Mouse (Mus musculus) midbrain, embryonic 13.5 days (tissue): ENCODE results near the gene Ghrl. TPM values are rescaled to one million over a fixed set of nuclear protein-coding genes. Genes with fewer than 3 reads are reported as not detected.
"Not testable (repeated sequence)": the region's sequence is repeated elsewhere in the genome, so short reads cannot be mapped to it uniquely, and the experiment has no call there.

Experiments
- ATAC-seq: fragments of 200-750 bp; cut with Nextera tagmentation; 2 replicates; pipeline ENCODE4 v1.8.0; 2017; ENCODE audit warnings: mild to moderate bottlenecking, moderate TSS enrichment, moderate library complexity
- H3K27ac ChIP-seq: fragments of 300-500 bp; sonication (generic); 2 replicates; pipeline ENCODE4 v1.5.1; 2015; ENCODE audit warnings: inconsistent platforms, mild to moderate bottlenecking, moderate library complexity
- H3K27me3 ChIP-seq: fragments of 300-500 bp; sonication (generic); 2 replicates; pipeline ENCODE4 v1.6.1; 2015; ENCODE audit warnings: mild to moderate bottlenecking, inconsistent platforms
- H3K36me3 ChIP-seq: fragments of 300-500 bp; sonication (generic); 2 replicates; pipeline ENCODE4 v1.6.1; 2015; ENCODE audit warnings: mild to moderate bottlenecking, inconsistent platforms
- H3K4me1 ChIP-seq: fragments of 300-500 bp; sonication (generic); replicated peaks from 2 replicates; pipeline ENCODE4 v1.6.1; 2015; ENCODE audit warnings: inconsistent platforms
- H3K4me2 ChIP-seq: fragments of 300-500 bp; sonication (generic); replicated peaks from 2 replicates; pipeline ENCODE4 v1.6.1; 2015; ENCODE audit warnings: moderate library complexity, mild to moderate bottlenecking, inconsistent platforms
- H3K4me3 ChIP-seq: fragments of 300-500 bp; sonication (generic); replicated peaks from 2 replicates; pipeline ENCODE4 v1.5.1; 2015; ENCODE audit warnings: mild to moderate bottlenecking, inconsistent platforms
- H3K9ac ChIP-seq: fragments of 300-500 bp; sonication (generic); replicated peaks from 2 replicates; pipeline ENCODE4 v1.6.1; 2015; ENCODE audit warnings: mild to moderate bottlenecking, inconsistent platforms
- H3K9me3 ChIP-seq: fragments of 300-500 bp; sonication (generic); 2 replicates; pipeline ENCODE4 v1.6.1; 2016; ENCODE audit warnings: mild to moderate bottlenecking, inconsistent platforms
- WGBS: fragments of 180-500 bp; shearing (Covaris S2); methylation state at CpG from one replicate; pipeline ENCODE4 v1.1.7; 2015; 5-methylcytosine and 5-hydroxymethylcytosine counted together
- polyA plus RNA-seq: library from polyadenylated mRNA; unstranded; fragments of >200 nt; fragmentation: Nextera tagmentation; extraction: Ambion mirVana; gene quantifications from 2 replicates; pipeline ENCODE4 v1.2.1, GENCODE M21; 2015

Ghrl gene
- polyA plus RNA-seq, 1 experiment from 2014 or later: 0.70 TPM

GRCm38 (mm10) chr6:113737318-113738046, 17.8 kb upstream of the Ghrl start:
- no peak overlapping the region for H3K4me3 ChIP-seq
- ATAC-seq: no peak
- no peaks in the 10 kb centered on the region for H3K27me3 ChIP-seq
- no peaks in the 10 kb centered on the region for H3K9me3 ChIP-seq
- WGBS: 93% methylated on average over 9 of the region's 9 CpGs
- H3K4me1 ChIP-seq: peaks cover 11% of the 10 kb centered on the region
- no peak overlapping the region for H3K27ac ChIP-seq
- H3K36me3 ChIP-seq: peaks cover 47% of the 10 kb centered on the region
- H3K4me2 ChIP-seq: no peak overlapping the region
- no peak overlapping the region for H3K9ac ChIP-seq

- Histone ChIP-seq H3K27me3 (no peaks in the 10 kb centered on the region), H3K4me2 (no peak overlapping the region), H3K9ac (no peak overlapping the region), H3K4me3 (no peak overlapping the region), H3K27ac (no peak overlapping the region), H3K36me3 (peaks cover 96% of the 10 kb centered on the region), H3K9me3 (no peaks in the 10 kb centered on the region), H3K4me1 (no peaks in the 10 kb centered on the region)
- no peak for ATAC-seq
- WGBS: 92% methylated on average over 3 of the region's 3 CpGs
These were observed 11.6 kb upstream of the Ghrl start for GRCm38 (mm10) chr6:113731296-113731695.

GRCm38 (mm10) chr6:113728181-113728580, 8.5 kb upstream of the Ghrl start:
- Histone ChIP-seq H3K4me2 (no peak overlapping the region), H3K9me3 (no peaks in the 10 kb centered on the region), H3K4me3 (no peak overlapping the region), H3K36me3 (peaks cover 87% of the 10 kb centered on the region), H3K9ac (no peak overlapping the region), H3K27me3 (no peaks in the 10 kb centered on the region), H3K27ac (no peak overlapping the region), H3K4me1 (no peaks in the 10 kb centered on the region)
- ATAC-seq: no peak
- 88% methylated on average over 7 of the region's 7 CpGs for WGBS

- Histone ChIP-seq H3K27me3 (no peaks in the 10 kb centered on the region), H3K9ac (no peak overlapping the region), H3K4me1 (no peaks in the 10 kb centered on the region), H3K4me2 (no peak overlapping the region), H3K9me3 (no peaks in the 10 kb centered on the region), H3K4me3 (no peak overlapping the region), H3K27ac (no peak overlapping the region), H3K36me3 (peaks cover 83% of the 10 kb centered on the region)
- 96% methylated on average over 4 of the region's 4 CpGs for WGBS
- no peak for ATAC-seq
These were observed 1.4 kb upstream of the Ghrl start for GRCm38 (mm10) chr6:113721061-113721460.

GRCm38 (mm10) chr6:113717541-113717940, 2.1 kb downstream of the Ghrl start:
- H3K27me3 ChIP-seq: no peaks in the 10 kb centered on the region
- no peaks in the 10 kb centered on the region for H3K4me1 ChIP-seq
- no peak overlapping the region for H3K9ac ChIP-seq
- no peaks in the 10 kb centered on the region for H3K9me3 ChIP-seq
- H3K4me3 ChIP-seq: no peak overlapping the region
- H3K36me3 ChIP-seq: peaks cover 90% of the 10 kb centered on the region
- H3K27ac ChIP-seq: no peak overlapping the region
- ATAC-seq: no peak
- H3K4me2 ChIP-seq: no peak overlapping the region
- WGBS: 89% methylated on average over 3 of the region's 3 CpGs

GRCm38 (mm10) chr6:113714797-113715196, 4.9 kb downstream of the Ghrl start:
- no peaks in the 10 kb centered on the region for H3K4me1 ChIP-seq
- no peaks in the 10 kb centered on the region for H3K27me3 ChIP-seq
- H3K9me3 ChIP-seq: no peaks in the 10 kb centered on the region
- no peak overlapping the region for H3K4me3 ChIP-seq
- H3K36me3 ChIP-seq: peaks cover 94% of the 10 kb centered on the region
- no peak for ATAC-seq
- H3K27ac ChIP-seq: no peak overlapping the region
- WGBS: 81% methylated on average over 1 of the region's 1 CpGs
- no peak overlapping the region for H3K4me2 ChIP-seq
- H3K9ac ChIP-seq: no peak overlapping the region

GRCm38 (mm10) chr6:113714276-113714675, 5.4 kb downstream of the Ghrl start:
- whole genome bisulfite sequencing: 97% methylated on average over 2 of the region's 2 CpGs
- Histone ChIP-seq H3K4me2 (no peak overlapping the region), H3K4me3 (no peak overlapping the region), H3K36me3 (peaks cover 94% of the 10 kb centered on the region), H3K27ac (no peak overlapping the region), H3K27me3 (no peaks in the 10 kb centered on the region), H3K9ac (no peak overlapping the region), H3K4me1 (no peaks in the 10 kb centered on the region), H3K9me3 (no peaks in the 10 kb centered on the region)
- no peak for ATAC-seq

- peaks cover 94% of the 10 kb centered on the region for H3K36me3 ChIP-seq
- not testable (repeated sequence) for H3K9ac ChIP-seq
- WGBS: 95% methylated on average over 5 of the region's 5 CpGs
These were observed 6.3 kb downstream of the Ghrl start for GRCm38 (mm10) chr6:113713389-113713788.

GRCm38 (mm10) chr6:113712718-113713117, 7.0 kb downstream of the Ghrl start:
- Histone ChIP-seq H3K9me3 (no peaks in the 10 kb centered on the region), H3K4me3 (no peak overlapping the region), H3K36me3 (peaks cover 96% of the 10 kb centered on the region), H3K4me1 (no peaks in the 10 kb centered on the region), H3K27me3 (no peaks in the 10 kb centered on the region), H3K27ac (no peak overlapping the region), H3K9ac (no peak overlapping the region), H3K4me2 (no peak overlapping the region)
- no peak for ATAC-seq
- 95% methylated on average over 3 of the region's 3 CpGs for WGBS

More at GRCm38 (mm10) chr6:113713389-113713788, 6.3 kb downstream of the Ghrl start:
- H3K27me3 ChIP-seq, H3K9me3 ChIP-seq, H3K4me3 ChIP-seq, H3K27ac ChIP-seq, H3K4me1 ChIP-seq, H3K4me2 ChIP-seq, ATAC-seq: not testable (repeated sequence)

GRCm38 (mm10) chr6:113697222-113698205, 22.2 kb downstream of the Ghrl start:
- WGBS: under 1% methylated on average over 82 of the region's 113 CpGs
- Histone ChIP-seq H3K36me3 (peaks cover 17% of the 10 kb centered on the region), H3K4me2 (peak overlapping the region; percentile 98), H3K9me3 (no peaks in the 10 kb centered on the region), H3K4me1 (peaks cover 33% of the 10 kb centered on the region), H3K4me3 (peak overlapping the region; percentile 93), H3K27me3 (no peaks in the 10 kb centered on the region), H3K9ac (peak overlapping the region; percentile 84), H3K27ac (peak overlapping the region; percentile 85)
- ATAC-seq: no peak; the same call in 1 of the 2 replicates

GRCm38 (mm10) chr6:113696582-113697221, 23.0 kb downstream of the Ghrl start, which contains the start of gene Tatdn2:
Tatdn2 (plus strand) TSS chr6:113697050.
- WGBS: under 1% methylated on average over 58 of the region's 58 CpGs
- no peaks in the 10 kb centered on the region for H3K27me3 ChIP-seq

More at GRCm38 (mm10) chr6:113696582-113697221, 23.0 kb downstream of the Ghrl start, which contains the start of gene Tatdn2:
- peak within 1 kb of the TSS; percentile 93 for H3K4me3 ChIP-seq
- H3K4me1 ChIP-seq: peaks cover 33% of the 10 kb centered on the region
- peak within 1 kb of the TSS; percentile 84 for H3K9ac ChIP-seq
- ATAC-seq: peak; percentile 100
- H3K4me2 ChIP-seq: peak within 1 kb of the TSS; percentile 98
- peaks cover 9% of the 10 kb centered on the region for H3K36me3 ChIP-seq
- H3K9me3 ChIP-seq: no peaks in the 10 kb centered on the region
- H3K27ac ChIP-seq: peak within 1 kb of the TSS; percentile 85
